Mouse (Mus musculus) heart, postnatal 0 days (tissue): Measurements from ENCODE around the gene Gif.

Source experiments
- CTCF ChIP-seq: IDR thresholded peaks from 2 replicates; pipeline ENCODE4 v1.5.1; 2016; ENCODE audit warnings: antibody characterized with exemption, control low read depth, low read depth
- EP300 ChIP-seq: IDR thresholded peaks from 2 replicates; pipeline ENCODE4 v1.6.1; 2016; ENCODE audit warnings: antibody characterized with exemption, low read depth

DNA sequence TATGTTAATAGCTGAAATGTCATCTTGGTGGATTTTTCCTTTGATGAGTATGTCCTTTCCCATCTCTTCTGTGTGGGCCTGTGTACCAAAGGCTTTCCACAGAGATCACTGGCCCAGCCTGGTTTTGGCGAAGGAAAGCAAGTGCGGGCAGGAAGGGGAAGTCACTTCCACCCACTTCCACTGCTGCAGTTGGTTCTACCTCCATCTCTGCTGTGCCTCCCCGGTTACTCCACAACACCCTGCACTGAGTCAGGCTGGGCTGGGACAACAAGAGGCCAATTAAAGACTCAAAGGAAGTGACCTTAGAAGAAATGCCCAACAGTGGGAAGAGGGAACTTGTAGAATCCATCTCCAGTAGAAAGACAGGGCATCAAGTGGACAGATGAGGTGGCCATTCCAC is 27.3 kb upstream of the Gif start:
- TF ChIP-seq CTCF, result no peak
- TF ChIP-seq EP300, result no peak
